Mouse (Mus musculus) ES-CJ7 (cell line): ENCODE data around the gene Thegl.
"Not testable (repeated sequence)": the region's sequence is repeated elsewhere in the genome, so short reads cannot be mapped to it uniquely, and the experiment has no call there.

ENCODE experiments used
- DNase-seq: peaks from one replicate; pipeline ENCODE4 v3.0.0; 2011; ENCODE audit warnings: low read depth, low spot score

Thegl gene

GRCm38 (mm10) chr5:77094510-77095491 is 79.0 kb downstream of the Thegl start:
- DNase-seq, result peak; percentile 33

GRCm38 (mm10) chr5:77096194-77096593 is 80.4 kb downstream of the Thegl start:
- not testable (repeated sequence) for DNase-seq

- DNase-seq, result no peak
Observed at GRCm38 (mm10) chr5:77097686-77098085, 81.9 kb downstream of the Thegl start.

GRCm38 (mm10) chr5:77098874-77099273 is 83.1 kb downstream of the Thegl start:
- DNase-seq, result no peak

GRCm38 (mm10) chr5:77099317-77099996 is 83.6 kb downstream of the Thegl start:
- no peak for DNase-seq

GRCm38 (mm10) chr5:77099997-77100380 is 84.2 kb downstream of the Thegl start:
- DNase-seq, result no peak

- no peak for DNase-seq
Observed at GRCm38 (mm10) chr5:77100691-77101090, 84.9 kb downstream of the Thegl start.

GRCm38 (mm10) chr5:77102522-77103365 is 86.9 kb downstream of the Thegl start:
- peak; percentile 28 for DNase-seq

- DNase-seq, result no peak
Observed at GRCm38 (mm10) chr5:77107146-77107822, 91.5 kb downstream of the Thegl start.

GRCm38 (mm10) chr5:77108806-77109205 is 93.0 kb downstream of the Thegl start:
- DNase-seq, result no peak

- DNase-seq, result no peak
Observed at GRCm38 (mm10) chr5:77109814-77110213, 94.0 kb downstream of the Thegl start.
